Mouse (Mus musculus): ENCODE data around the gene Ccdc157. TPM values are rescaled to one million over a fixed set of nuclear protein-coding genes. Genes with fewer than 3 reads are reported as not detected.
"Not testable (repeated sequence)": the region's sequence is repeated elsewhere in the genome, so short reads cannot be mapped to it uniquely, and the experiment has no call there.

The Ccdc157 gene
- polyA plus RNA-seq, 1 experiment = 15.1 TPM

DNA sequence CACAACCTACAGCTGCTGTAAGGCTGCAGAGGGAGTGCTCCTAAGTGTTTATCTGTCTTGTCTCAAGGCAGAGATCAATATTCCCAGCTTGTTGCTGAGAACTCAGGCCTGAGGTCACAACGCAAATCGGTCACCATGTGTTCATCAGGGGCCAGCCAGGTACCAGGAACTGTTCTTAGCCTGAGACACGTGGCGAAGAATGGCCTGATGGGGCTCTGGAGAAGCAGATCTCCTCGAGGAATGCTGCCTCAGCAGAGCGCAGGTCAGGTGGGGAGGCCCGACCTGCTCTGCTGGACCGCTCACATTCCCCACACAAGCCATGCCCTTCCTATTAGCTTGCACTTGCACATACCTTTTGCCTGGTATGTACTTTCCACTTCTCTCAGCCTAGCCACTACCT, 36.5 kb upstream of the Ccdc157 start:
- DNase-seq (ENCODE audit: low read depth) = no peak
- TF ChIP-seq POLR2A (IDR thresholded peaks at IDR 0.05; ENCODE audit: borderline replicate concordance, extremely low read depth, insufficient read depth, insufficient read length, poor library complexity, severe bottlenecking) = no peak
- TF ChIP-seq CTCF (IDR thresholded peaks at IDR 0.05; ENCODE audit: borderline replicate concordance, extremely low read depth, insufficient read depth, insufficient read length) = no peak

DNA sequence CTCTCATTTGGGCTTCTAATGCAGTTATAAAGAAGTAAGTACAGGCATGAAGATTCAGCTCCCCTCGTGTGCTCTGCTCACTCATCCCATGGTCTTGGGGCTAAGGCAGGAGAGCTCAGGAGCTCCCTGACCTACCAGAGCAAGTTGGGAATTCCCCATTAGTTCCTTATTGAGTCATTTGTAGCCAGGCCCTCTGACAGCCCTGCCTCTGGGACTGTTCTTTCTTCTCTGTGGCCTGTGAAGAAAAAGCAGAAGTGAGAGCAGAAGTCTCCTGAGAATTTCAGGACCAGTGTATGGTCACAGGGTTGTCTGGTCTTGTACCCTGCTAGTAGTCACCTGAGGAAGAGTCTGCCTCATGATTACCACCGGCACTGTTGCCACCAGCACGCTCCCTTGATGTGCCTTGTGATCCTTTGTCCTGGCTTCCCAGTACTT, 35.5 kb upstream of the Ccdc157 start:
- no peak for DNase-seq (ENCODE audit: low read depth)
- TF ChIP-seq CTCF (IDR thresholded peaks at IDR 0.05; ENCODE audit: borderline replicate concordance, extremely low read depth, insufficient read depth, insufficient read length) (no peak), POLR2A (IDR thresholded peaks at IDR 0.05; ENCODE audit: borderline replicate concordance, extremely low read depth, insufficient read depth, insufficient read length, poor library complexity, severe bottlenecking) (no peak)

DNA sequence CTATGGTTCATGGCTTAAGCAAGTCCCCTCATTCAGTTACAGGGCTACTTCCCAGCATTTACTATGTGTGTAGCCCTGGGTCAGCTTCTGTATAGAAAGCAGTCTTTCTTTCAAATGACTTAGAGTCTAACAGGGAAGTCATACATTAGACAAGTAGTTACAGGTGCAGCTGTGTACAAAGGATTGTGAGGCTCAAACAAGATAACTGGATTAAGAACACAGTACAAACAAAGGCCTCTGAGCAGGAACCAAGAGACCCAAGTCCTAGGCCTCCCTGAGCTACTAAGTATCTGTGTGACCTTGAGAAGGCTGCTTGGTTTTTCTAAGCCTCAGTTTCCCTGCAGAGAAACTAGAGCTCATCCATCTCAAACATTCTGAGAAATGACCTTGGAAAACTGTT, 33.3 kb upstream of the Ccdc157 start:
- no peak for TF ChIP-seq POLR2A (IDR thresholded peaks at IDR 0.05; ENCODE audit: borderline replicate concordance, extremely low read depth, insufficient read depth, insufficient read length, poor library complexity, severe bottlenecking)
- TF ChIP-seq CTCF (IDR thresholded peaks at IDR 0.05; ENCODE audit: borderline replicate concordance, extremely low read depth, insufficient read depth, insufficient read length) = no peak
- no peak for DNase-seq (ENCODE audit: low read depth)

DNA sequence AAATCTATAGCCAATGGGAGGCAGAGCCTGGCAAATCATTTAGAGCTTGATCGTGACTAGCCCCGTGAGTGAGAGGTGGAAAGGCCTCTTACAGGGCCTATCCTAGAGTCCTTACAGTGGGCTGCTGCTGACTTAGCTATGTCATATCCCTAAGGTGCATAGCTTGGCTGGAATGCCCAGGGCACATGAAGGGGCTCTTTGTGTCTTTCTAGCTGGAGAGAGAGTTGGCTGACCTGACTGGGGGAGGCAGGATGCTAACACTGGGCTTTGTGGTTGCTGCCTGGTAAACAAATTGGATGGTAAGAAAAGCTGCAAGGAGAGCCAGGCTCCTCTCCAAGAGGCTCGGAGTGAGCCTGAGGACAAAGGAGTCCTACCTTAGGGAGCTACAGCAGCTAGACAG, 32.7 kb upstream of the Ccdc157 start:
- DNase-seq (ENCODE audit: low read depth) = no peak
- TF ChIP-seq CTCF (IDR thresholded peaks at IDR 0.05; ENCODE audit: borderline replicate concordance, extremely low read depth, insufficient read depth, insufficient read length) = no peak
- no peak for TF ChIP-seq POLR2A (IDR thresholded peaks at IDR 0.05; ENCODE audit: borderline replicate concordance, extremely low read depth, insufficient read depth, insufficient read length, poor library complexity, severe bottlenecking)

DNA sequence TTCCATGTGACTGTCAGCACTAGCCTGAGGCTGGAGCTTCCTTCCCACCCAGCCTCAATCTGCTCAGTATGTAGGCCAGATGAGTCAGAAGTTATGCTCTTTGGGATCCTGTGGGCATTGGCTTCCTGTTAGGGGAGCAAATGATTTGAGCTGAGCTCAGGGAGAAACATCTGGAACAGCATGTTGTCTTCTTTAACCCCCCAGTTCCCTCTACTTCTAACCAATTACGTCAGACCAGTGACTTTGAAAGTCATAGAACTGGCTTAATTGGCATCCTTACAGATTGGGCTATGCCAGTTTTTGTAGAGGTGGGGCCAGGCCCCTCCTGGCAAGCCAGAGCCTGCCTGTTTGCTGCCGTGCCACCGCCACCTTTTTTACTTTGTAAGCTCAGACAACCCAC, 30.6 kb upstream of the Ccdc157 start:
- DNase-seq (ENCODE audit: low read depth) = no peak
- TF ChIP-seq CTCF (IDR thresholded peaks at IDR 0.05; ENCODE audit: borderline replicate concordance, extremely low read depth, insufficient read depth, insufficient read length) (no peak), POLR2A (IDR thresholded peaks at IDR 0.05; ENCODE audit: borderline replicate concordance, extremely low read depth, insufficient read depth, insufficient read length, poor library complexity, severe bottlenecking) (no peak)

DNA sequence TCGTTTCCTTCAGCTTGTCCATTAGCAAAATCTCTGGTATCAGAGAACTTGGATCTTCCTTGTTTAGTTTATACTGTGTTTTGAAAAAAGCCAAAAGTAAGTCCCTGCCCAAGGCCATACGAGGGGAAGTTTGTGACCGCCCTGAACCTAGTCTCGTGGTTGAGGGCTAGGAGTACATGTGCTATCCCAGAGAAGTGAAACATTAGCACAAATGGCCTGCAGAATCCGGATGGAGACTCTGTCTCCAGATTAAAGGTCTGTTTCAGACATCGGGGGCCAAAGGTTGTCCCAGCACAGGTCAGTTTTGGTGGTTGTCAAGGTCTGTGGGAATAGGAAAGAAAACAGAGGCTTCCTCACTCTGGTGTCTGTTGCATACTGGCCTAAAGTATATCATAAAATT, 29.1 kb upstream of the Ccdc157 start:
- no peak for TF ChIP-seq POLR2A (IDR thresholded peaks at IDR 0.05; ENCODE audit: borderline replicate concordance, extremely low read depth, insufficient read depth, insufficient read length, poor library complexity, severe bottlenecking)
- no peak for TF ChIP-seq CTCF (IDR thresholded peaks at IDR 0.05; ENCODE audit: borderline replicate concordance, extremely low read depth, insufficient read depth, insufficient read length)
- no peak for DNase-seq (ENCODE audit: low read depth)

DNA sequence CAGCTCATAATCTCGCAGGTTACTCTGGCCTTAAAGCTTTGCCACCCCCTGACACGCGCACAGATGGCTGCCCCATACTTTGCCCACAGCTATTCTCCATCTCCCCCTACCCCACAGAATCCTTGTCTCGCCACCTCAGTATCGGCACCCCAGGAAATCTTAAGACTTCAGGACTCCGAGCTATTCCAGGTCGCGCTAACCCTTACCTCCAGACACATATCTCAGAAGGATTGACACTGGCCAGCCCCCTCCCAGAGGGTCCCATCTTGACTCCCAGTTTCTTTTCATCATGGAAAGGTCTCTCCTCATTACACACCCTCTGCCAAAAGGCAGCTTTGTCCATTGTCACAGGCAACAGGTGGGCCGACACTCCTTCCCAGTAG, 27.2 kb upstream of the Ccdc157 start:
- TF ChIP-seq CTCF (IDR thresholded peaks at IDR 0.05; ENCODE audit: borderline replicate concordance, extremely low read depth, insufficient read depth, insufficient read length) = no peak
- TF ChIP-seq POLR2A (IDR thresholded peaks at IDR 0.05; ENCODE audit: borderline replicate concordance, extremely low read depth, insufficient read depth, insufficient read length, poor library complexity, severe bottlenecking) = no peak
- DNase-seq (ENCODE audit: low read depth) = no peak

DNA sequence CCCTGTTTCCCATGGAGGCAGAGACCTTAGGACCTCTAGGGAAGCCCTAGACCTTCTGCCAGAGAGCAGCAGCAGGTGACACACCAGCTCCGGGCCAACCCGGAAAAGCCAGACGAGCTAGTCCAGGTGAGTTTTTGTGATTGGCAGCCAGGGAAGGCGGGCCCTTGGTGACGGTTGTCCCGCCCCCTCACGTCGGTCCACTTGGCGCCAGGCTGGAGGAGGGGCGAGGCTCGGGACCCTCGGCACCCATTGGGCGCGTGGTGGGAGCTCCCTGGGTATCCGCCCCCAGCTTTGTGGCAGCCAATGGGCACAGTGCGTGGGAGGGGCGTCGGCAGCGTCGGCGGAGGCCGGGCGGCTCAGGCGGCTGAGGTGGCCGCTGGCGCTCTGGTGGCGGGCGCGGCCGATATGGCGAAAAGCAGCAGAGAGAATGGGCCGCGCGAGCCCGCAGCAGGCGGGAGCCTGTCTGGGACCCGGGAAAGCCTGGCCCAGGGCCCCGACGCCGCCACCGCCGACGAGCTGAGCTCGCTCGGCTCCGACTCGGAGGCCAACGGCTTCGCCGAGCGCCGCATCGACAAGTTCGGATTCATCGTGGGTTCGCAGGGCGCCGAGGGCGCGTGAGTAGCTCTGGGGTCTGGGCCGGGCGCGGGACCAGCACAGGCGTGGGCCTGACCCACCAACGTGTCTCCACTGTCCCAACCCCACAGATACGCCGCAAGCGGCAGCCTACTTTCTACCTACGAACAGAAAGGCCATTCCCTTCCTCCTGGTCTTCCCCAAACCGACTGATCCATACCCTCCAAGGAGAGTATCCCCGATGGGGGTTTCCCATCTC, 26.6 kb upstream of the Ccdc157 start, which contains the start of gene Tbc1d10a:
Gene Tbc1d10a, plus strand, starts transcription at position 304 of the 832 bp plus-strand sequence.
- TF ChIP-seq CTCF (IDR thresholded peaks at IDR 0.05; ENCODE audit: borderline replicate concordance, extremely low read depth, insufficient read depth, insufficient read length) (no peak), POLR2A (IDR thresholded peaks at IDR 0.05; ENCODE audit: borderline replicate concordance, extremely low read depth, insufficient read depth, insufficient read length, poor library complexity, severe bottlenecking) (peak; percentile 96)
- DNase-seq (ENCODE audit: low read depth) = peak; percentile 99

DNA sequence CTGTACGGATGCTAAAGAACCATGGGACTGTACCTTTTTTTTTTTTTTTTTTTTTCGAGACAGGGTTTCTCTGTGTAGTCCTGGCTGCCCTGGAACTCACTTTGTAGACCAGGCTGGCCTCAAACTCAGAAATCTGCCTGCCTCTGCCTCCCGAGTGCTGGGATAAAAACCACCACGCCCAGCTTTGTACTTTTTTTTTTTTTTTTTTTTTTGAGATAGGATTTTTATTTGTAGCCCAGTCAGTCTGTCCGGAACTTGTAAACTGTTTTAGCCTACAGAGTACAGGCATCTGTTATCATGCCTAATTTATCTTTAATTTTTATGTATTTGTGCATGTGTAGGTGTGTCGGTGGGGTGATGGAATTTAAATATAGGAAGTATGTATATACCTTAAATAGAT, 25.4 kb upstream of the Ccdc157 start:
- not testable (repeated sequence) for DNase-seq (ENCODE audit: low read depth)

DNA sequence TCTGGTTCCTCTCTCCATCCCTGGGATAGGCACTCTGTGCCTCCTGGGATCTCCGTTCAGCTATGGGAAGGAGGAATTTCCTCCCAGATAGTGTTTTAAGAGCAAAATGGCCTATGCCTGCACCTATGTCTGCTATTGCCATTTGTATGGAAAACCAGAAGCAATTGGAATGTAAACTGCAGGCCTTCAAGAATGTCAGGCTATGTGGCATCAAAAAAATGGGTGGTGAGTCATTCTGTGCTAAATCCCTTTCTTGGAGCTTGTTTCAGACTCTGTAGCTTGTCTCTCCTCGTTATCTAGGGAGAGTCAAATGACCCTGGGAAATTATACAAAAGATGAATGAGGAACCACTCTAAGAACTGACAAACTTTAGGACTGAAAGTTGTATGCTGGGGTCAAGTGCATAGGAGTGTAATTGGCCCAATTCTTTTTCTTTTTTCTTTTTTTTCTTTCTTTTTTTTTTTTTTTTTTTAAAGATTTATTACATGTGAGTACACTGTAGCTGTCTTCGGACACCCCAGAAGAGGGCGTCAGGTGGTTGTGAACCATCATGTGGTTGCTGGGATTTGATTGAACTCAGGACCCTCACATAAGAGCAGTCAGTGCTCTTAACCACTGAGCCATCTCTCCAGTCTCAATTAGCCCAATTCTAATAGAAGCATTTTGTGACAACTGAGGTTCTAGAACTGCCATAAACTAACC, 24.3 kb upstream of the Ccdc157 start:
- TF ChIP-seq POLR2A (IDR thresholded peaks at IDR 0.05; ENCODE audit: borderline replicate concordance, extremely low read depth, insufficient read depth, insufficient read length, poor library complexity, severe bottlenecking) (no peak), CTCF (IDR thresholded peaks at IDR 0.05; ENCODE audit: borderline replicate concordance, extremely low read depth, insufficient read depth, insufficient read length) (no peak)
- no peak for DNase-seq (ENCODE audit: low read depth)

DNA sequence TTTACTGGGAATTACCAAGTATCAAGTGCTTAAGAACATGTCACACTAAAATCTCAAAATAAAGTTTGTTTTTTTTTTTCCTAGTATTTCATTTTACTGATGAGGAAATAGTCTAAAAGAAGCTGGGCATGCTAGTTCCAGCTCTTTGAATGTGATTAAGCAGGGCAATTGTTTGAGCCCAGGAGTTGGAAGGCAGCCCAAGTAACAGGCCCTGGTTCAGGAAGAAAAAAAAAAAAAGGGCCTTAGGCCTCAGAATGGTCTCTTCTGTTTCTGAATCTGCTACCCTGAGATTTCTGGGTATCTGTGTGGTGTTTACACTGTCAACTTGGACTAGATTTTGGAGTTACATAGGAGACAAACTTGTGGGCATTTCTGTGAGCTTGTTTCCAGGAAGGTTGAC, 23.4 kb upstream of the Ccdc157 start:
- DNase-seq (ENCODE audit: low read depth) = peak; percentile 80
- TF ChIP-seq POLR2A (IDR thresholded peaks at IDR 0.05; ENCODE audit: borderline replicate concordance, extremely low read depth, insufficient read depth, insufficient read length, poor library complexity, severe bottlenecking) = no peak
- TF ChIP-seq CTCF (IDR thresholded peaks at IDR 0.05; ENCODE audit: borderline replicate concordance, extremely low read depth, insufficient read depth, insufficient read length) = no peak

DNA sequence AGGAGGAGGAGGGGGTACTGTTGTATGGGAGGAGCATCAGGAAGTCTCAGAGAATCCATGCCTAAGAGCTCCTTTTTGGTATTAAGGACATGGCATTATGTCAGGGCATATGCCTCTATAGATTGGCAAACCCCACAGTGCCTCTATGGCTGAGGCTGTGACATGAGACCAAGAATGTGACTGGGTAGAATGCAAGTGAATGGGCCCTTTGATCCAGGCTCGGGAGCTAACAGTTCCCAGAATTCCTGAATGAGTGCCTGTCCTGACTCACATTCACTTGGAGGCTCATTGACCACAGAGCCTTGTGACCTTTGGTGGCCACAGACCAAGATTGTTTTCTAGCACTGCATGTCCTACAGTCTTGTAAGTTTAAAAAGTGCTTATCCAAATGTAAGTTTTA, 22.0 kb upstream of the Ccdc157 start:
- TF ChIP-seq POLR2A (IDR thresholded peaks at IDR 0.05; ENCODE audit: borderline replicate concordance, extremely low read depth, insufficient read depth, insufficient read length, poor library complexity, severe bottlenecking) (no peak), CTCF (IDR thresholded peaks at IDR 0.05; ENCODE audit: borderline replicate concordance, extremely low read depth, insufficient read depth, insufficient read length) (no peak)
- DNase-seq (ENCODE audit: low read depth) = peak; percentile 13

All from brain, embryonic 14.5 days (tissue).